Mouse (Mus musculus) heart, adult 2 months (tissue): ENCODE measurements at regions not wholly inside any gene's neighbourhood (a gene's known extent, or its start where the extent isn't known, plus 50 kb on each side); places are given as distances from the start of the nearest gene placed in this dataset.
"Not testable (repeated sequence)": the region's sequence is repeated elsewhere in the genome, so short reads cannot be mapped to it uniquely, and the experiment has no call there.

Experiments
- DNase-seq, 2 experiments: peaks; one replicate each; pipeline ENCODE4 v3.0.0; 2021
- H3K27ac ChIP-seq: fragments of 200-600 bp; 2 replicates; pipeline ENCODE4 v1.8.1; 2022
- H3K27me3 ChIP-seq: fragments of 200-500 bp; 2 replicates; pipeline ENCODE4 v1.6.1; 2012; ENCODE audit warnings: mild to moderate bottlenecking, low read length, inconsistent platforms, mixed read lengths; ENCODE audit not compliant: control insufficient read depth, insufficient read depth
- H3K36me3 ChIP-seq: fragments of 200-500 bp; 2 replicates; pipeline ENCODE4 v1.6.1; 2012; ENCODE audit warnings: low read length, inconsistent platforms; ENCODE audit not compliant: control insufficient read depth, insufficient read depth
- H3K4me1 ChIP-seq: fragments of 200-500 bp; 2 replicates; pipeline ENCODE4 v1.6.1; 2011; ENCODE audit warnings: low read length; ENCODE audit not compliant: control insufficient read depth, insufficient read depth
- H3K4me3 ChIP-seq: fragments of 200-600 bp; 2 replicates; pipeline ENCODE4 v1.8.1; 2022
- H3K79me2 ChIP-seq: fragments of 200-500 bp; replicated peaks from 2 replicates; pipeline ENCODE4 v1.6.1; 2012; ENCODE audit warnings: mild to moderate bottlenecking, inconsistent platforms, low read length, moderate library complexity, mixed read lengths; ENCODE audit not compliant: control insufficient read depth, insufficient read depth
- H3K9ac ChIP-seq: fragments of 200-500 bp; 2 replicates; pipeline ENCODE4 v1.6.1; 2012; ENCODE audit warnings: low read depth, mild to moderate bottlenecking, control low read depth, inconsistent platforms, low read length, mixed read lengths
- WGBS: fragments of 180-500 bp; shearing (Covaris S2); methylation state at CpG from one replicate; pipeline ENCODE4 v1.1.7; 2018; 5-methylcytosine and 5-hydroxymethylcytosine counted together
- intact Hi-C: fragments of 180-260 bp; cut with DNase I; formaldehyde crosslinking; loops from one replicate; pipeline ENCODE4 v1.15.1; 2025

GRCm38 (mm10) chr12:17992572-17992971 lies 301.9 kb downstream of the Hpcal1 start:
- H3K9ac ChIP-seq, H3K4me3 ChIP-seq, intact Hi-C loops, H3K36me3 ChIP-seq, H3K4me1 ChIP-seq, H3K79me2 ChIP-seq, H3K27ac ChIP-seq, H3K27me3 ChIP-seq: not testable (repeated sequence)
- peak; percentile 15 to 28 for DNase-seq
- WGBS, result 2% methylated on average over 43 of the region's 44 CpGs

GRCm38 (mm10) chr12:17993368-17993767 lies 302.7 kb downstream of the Hpcal1 start:
- H3K4me1 ChIP-seq, intact Hi-C loops, H3K4me3 ChIP-seq, H3K27ac ChIP-seq, DNase-seq, H3K27me3 ChIP-seq, H3K9ac ChIP-seq, H3K79me2 ChIP-seq, H3K36me3 ChIP-seq: not testable (repeated sequence)
- WGBS, result 7% methylated on average over 22 of the region's 22 CpGs
